In genomic region chr2:156065099-156066041, GRCm38 (mm10) we compare ENCODE assay signal across 8 mouse cellular contexts. TPM values are rescaled to one million over a fixed set of nuclear protein-coding genes. Genes with fewer than 3 reads are reported as not detected.
A peak's percentile ranks its signal among the peaks of the same experiment; 100 is the strongest.
DNase-seq lines count a peak whose midpoint lies in the region; ATAC-seq and TF ChIP-seq lines count a peak whose summit lies in the region.

Gene Spag4 (plus strand): TSS chr2:156065175.

- H3K4me2 ChIP-seq in heart, embryonic 16.5 days (ENCODE audit: low read depth, low read length) = peak within 1 kb of the TSS; percentile 99
- peak within 1 kb of the TSS; percentile 96 for H3K4me2 ChIP-seq in lung, embryonic 16.5 days (ENCODE audit: low read depth, low read length)

- peaks cover 31% of the 10 kb centered on the region for H3K36me3 ChIP-seq in G1E (replicated peaks)
- peaks cover 7% of the 10 kb centered on the region; the same call in 1 of the 2 replicates for H3K36me3 ChIP-seq in heart, embryonic 16.5 days (ENCODE audit: control insufficient read depth, insufficient read depth)
- H3K36me3 ChIP-seq in lung, embryonic 16.5 days (ENCODE audit: control insufficient read depth, insufficient read depth, low read length) = peaks cover 11% of the 10 kb centered on the region

- peak; percentile 87 for DNase-seq in G1E (ENCODE audit: low spot score)
- peak; percentile 62 for DNase-seq in c-Kit-positive CD71-negative TER-119-negative erythroid progenitor cells, embryonic 14.5 days (ENCODE audit: low read depth)
- peak; percentile 15 for DNase-seq in fibroblast of lung, adult 2 months (ENCODE audit: low read depth)
- DNase-seq in kidney, postnatal 25 days = peak; percentile 78 to 88
- peak; percentile 75 for DNase-seq in thymus, postnatal 0 days (ENCODE audit: low spot score)

- H3K27me3 ChIP-seq in G1E (ENCODE audit: insufficient read depth, low read length) = peaks cover 11% of the 10 kb centered on the region; the same call in 1 of the 2 replicates
- no peaks in the 10 kb centered on the region for H3K27me3 ChIP-seq in heart, embryonic 16.5 days (ENCODE audit: control insufficient read depth, insufficient read depth, low read length)
- H3K27me3 ChIP-seq in lung, embryonic 16.5 days (ENCODE audit: control insufficient read depth, insufficient read depth, low read depth, low read length) = no peaks in the 10 kb centered on the region

- ATAC-seq in G1E (ENCODE audit: extremely low read depth, insufficient number of reproducible peaks, low FRiP score, poor library complexity, severe bottlenecking) = peak; percentile 45
- ATAC-seq in heart, embryonic 16.5 days (replicated peaks; ENCODE audit: extremely low read depth, insufficient read depth, low FRiP score) = peak; percentile 86
- ATAC-seq in lung, embryonic 16.5 days (ENCODE audit: low read depth) = peak; percentile 90

- H3K4me1 ChIP-seq in G1E (ENCODE audit: insufficient read depth, low read depth, low read length) = peaks cover 13% of the 10 kb centered on the region
- H3K4me1 ChIP-seq in heart, embryonic 16.5 days (ENCODE audit: control insufficient read depth, insufficient read depth, low read length) = 0 out of 2 replicates have a peak, but pooled peaks cover 4% of the 10 kb centered on the region
- H3K4me1 ChIP-seq in lung, embryonic 16.5 days (replicated peaks; ENCODE audit: control insufficient read depth, insufficient read depth, low read length) = peaks cover 10% of the 10 kb centered on the region
- peaks cover 14% of the 10 kb centered on the region for H3K4me1 ChIP-seq in olfactory bulb, adult 2 months (ENCODE audit: control insufficient read depth, insufficient read depth, low read length)

- peak within 1 kb of the TSS; percentile 80 for H3K4me3 ChIP-seq in G1E (ENCODE audit: low read depth, low read length)
- H3K4me3 ChIP-seq in heart, embryonic 16.5 days (ENCODE audit: low read length) = peak within 1 kb of the TSS; percentile 83
- peak within 1 kb of the TSS; percentile 62 for H3K4me3 ChIP-seq in lung, embryonic 16.5 days (ENCODE audit: low read length)
- peak within 1 kb of the TSS; percentile 84 for H3K4me3 ChIP-seq in olfactory bulb, adult 2 months (ENCODE audit: insufficient read depth, low read depth, low read length)

- under 1% methylated on average over 75 of the region's 81 CpGs for WGBS in heart, embryonic 16.5 days
- WGBS in lung, embryonic 16.5 days = under 1% methylated on average over 79 of the region's 81 CpGs
- WGBS in olfactory bulb, adult 2 months = under 1% methylated on average over 80 of the region's 81 CpGs

- TF ChIP-seq CTCF in G1E (IDR thresholded peaks at IDR 0.05; ENCODE audit: low read depth, low read length) = no peak
- TF ChIP-seq CTCF in olfactory bulb, adult 2 months (IDR thresholded peaks at IDR 0.05; ENCODE audit: insufficient read depth, low read depth, low read length) = no peak

- H3K9me3 ChIP-seq in G1E (replicated peaks) = no peaks in the 10 kb centered on the region
- no peaks in the 10 kb centered on the region for H3K9me3 ChIP-seq in heart, embryonic 16.5 days (replicated peaks; ENCODE audit: control insufficient read depth, low read length)
- H3K9me3 ChIP-seq in lung, embryonic 16.5 days (ENCODE audit: control insufficient read depth, low read length) = no peaks in the 10 kb centered on the region

- H3K9ac ChIP-seq in heart, embryonic 16.5 days (ENCODE audit: low read length) = peak within 1 kb of the TSS; percentile 87
- H3K9ac ChIP-seq in lung, embryonic 16.5 days (ENCODE audit: low read length) = peak within 1 kb of the TSS; percentile 79

- H3K27ac ChIP-seq in heart, embryonic 16.5 days (ENCODE audit: low read length) = peak within 1 kb of the TSS; percentile 64
- H3K27ac ChIP-seq in lung, embryonic 16.5 days (ENCODE audit: low read length) = peak within 1 kb of the TSS; percentile 60
- H3K27ac ChIP-seq in olfactory bulb, adult 2 months (ENCODE audit: insufficient read depth, low read depth, low read length) = 0 out of 2 replicates have a peak within 1 kb of the TSS, but pooled peaks have one; percentile 19

- peak; percentile 20; the same call in 1 of the 2 replicates for TF ChIP-seq POLR2A in olfactory bulb, adult 2 months (IDR thresholded peaks at IDR 0.05; ENCODE audit: insufficient read depth, low read depth, low read length)

RNA-seq across cellular contexts. Expression of gene Spag4, which starts in this region (rescaled TPM):
- total RNA-seq in G1E (2014; fragmentation: Nextera tagmentation) (1.4 and 4.9 TPM in 2 replicates), G1E (2017) (0.64 and 0.93 TPM in 2 replicates)
- polyA plus RNA-seq in G1E (2012) = 0.82 and 1.3 TPM in 2 replicates
- 1.4 and 1.6 TPM in 2 replicates for polyA plus RNA-seq in heart, embryonic 16.5 days (2015; fragmentation: Nextera tagmentation; extraction: Ambion mirVana)
- 1.9 and 2.5 TPM in 2 replicates for polyA plus RNA-seq in lung, embryonic 16.5 days (2015; fragmentation: Nextera tagmentation; extraction: Ambion mirVana)
- polyA plus RNA-seq in olfactory bulb, adult 2 months (2012; ENCODE audit: insufficient read depth, insufficient read length, low replicate concordance, missing spikeins) = not detected in 2 replicates
- polyA plus RNA-seq in thymus, postnatal 0 days (2015; fragmentation: Nextera tagmentation; extraction: Ambion mirVana) = 0.90 and 0.98 TPM in 2 replicates

Comparison
In these comparisons a context has a peak if more than half of its experiments do, and no peak if none do; other contexts are left out.
1. Peak in every context shown above with its lines: DNase-seq, ATAC-seq, H3K4me3 ChIP-seq and H3K27ac ChIP-seq.
2. Peak in DNase-seq in thymus, postnatal 0 days; RNA of the gene not detected or under 1 TPM.
3. DNase-seq: peak in every context shown above with its lines; median percentile 87 in G1E; 83 in kidney, postnatal 25 days; 75 in thymus, postnatal 0 days; 62 in c-Kit-positive CD71-negative TER-119-negative erythroid progenitor cells, embryonic 14.5 days; 15 in fibroblast of lung, adult 2 months.